Mouse (Mus musculus) kidney, postnatal 0 days (tissue): Measurements from ENCODE around the gene Rmnd5a. TPM values are rescaled to one million over a fixed set of nuclear protein-coding genes. Genes with fewer than 3 reads are reported as not detected.

Experiments used
- ATAC-seq: fragments of 200-750 bp; cut with Nextera tagmentation; replicated peaks from 2 replicates; pipeline ENCODE4 v1.8.0; 2017; ENCODE audit warnings: low read depth, moderate number of reproducible peaks, moderate TSS enrichment, moderate library complexity; ENCODE audit not compliant: low FRiP score
- DNase-seq: peaks from one replicate; pipeline ENCODE4 v3.0.0-alpha.2; 2016; ENCODE audit warnings: low spot score
- H3K27ac ChIP-seq: fragments of 300-500 bp; sonication (generic); 2 replicates; pipeline ENCODE4 v1.5.1; 2014; ENCODE audit warnings: mild to moderate bottlenecking
- H3K27me3 ChIP-seq: fragments of 300-500 bp; sonication (generic); 2 replicates; pipeline ENCODE4 v1.6.1; 2014; ENCODE audit warnings: low read length, mixed read lengths; ENCODE audit not compliant: insufficient read depth
- H3K36me3 ChIP-seq: fragments of 300-500 bp; sonication (generic); 2 replicates; pipeline ENCODE4 v1.6.1; 2014; ENCODE audit warnings: low read length, mixed read lengths; ENCODE audit not compliant: insufficient read depth
- H3K4me1 ChIP-seq: fragments of 300-500 bp; sonication (generic); replicated peaks from 2 replicates; pipeline ENCODE4 v1.6.1; 2014; ENCODE audit warnings: antibody characterized with exemption, low read length, mixed read lengths; ENCODE audit not compliant: insufficient read depth
- H3K4me2 ChIP-seq: fragments of 300-500 bp; sonication (generic); 2 replicates; pipeline ENCODE4 v1.6.1; 2014; ENCODE audit warnings: mild to moderate bottlenecking, low read length, moderate library complexity, mixed read lengths
- H3K4me3 ChIP-seq: fragments of 300-500 bp; sonication (generic); replicated peaks from 2 replicates; pipeline ENCODE4 v1.5.1; 2014; ENCODE audit warnings: low read depth, low read length
- H3K9ac ChIP-seq: fragments of 300-500 bp; sonication (generic); 2 replicates; pipeline ENCODE4 v1.6.1; 2014; ENCODE audit warnings: low read depth, low read length
- H3K9me3 ChIP-seq: fragments of 300-500 bp; sonication (generic); replicated peaks from 2 replicates; pipeline ENCODE4 v1.6.1; 2016; ENCODE audit warnings: low read length, inconsistent platforms, mixed read lengths
- CTCF ChIP-seq: IDR thresholded peaks from 2 replicates; pipeline ENCODE4 v1.5.1; 2016; ENCODE audit warnings: antibody characterized with exemption, low read depth, mild to moderate bottlenecking, moderate library complexity
- WGBS: fragments of 180-500 bp; shearing (Covaris S2); extraction: QIAGEN DNeasy Blood & Tissue Kit; methylation state at CpG from one replicate; pipeline ENCODE4 v1.1.7; 2014; 5-methylcytosine and 5-hydroxymethylcytosine counted together
- polyA plus RNA-seq: library from polyadenylated mRNA; unstranded; fragments of >200 nt; fragmentation: Nextera tagmentation; extraction: Ambion mirVana; gene quantifications from 2 replicates; pipeline ENCODE4 v1.2.1, GENCODE M21; 2015

The Rmnd5a gene
- polyA plus RNA-seq, 1 experiment from 2014 or later, result 15.4 TPM

DNA sequence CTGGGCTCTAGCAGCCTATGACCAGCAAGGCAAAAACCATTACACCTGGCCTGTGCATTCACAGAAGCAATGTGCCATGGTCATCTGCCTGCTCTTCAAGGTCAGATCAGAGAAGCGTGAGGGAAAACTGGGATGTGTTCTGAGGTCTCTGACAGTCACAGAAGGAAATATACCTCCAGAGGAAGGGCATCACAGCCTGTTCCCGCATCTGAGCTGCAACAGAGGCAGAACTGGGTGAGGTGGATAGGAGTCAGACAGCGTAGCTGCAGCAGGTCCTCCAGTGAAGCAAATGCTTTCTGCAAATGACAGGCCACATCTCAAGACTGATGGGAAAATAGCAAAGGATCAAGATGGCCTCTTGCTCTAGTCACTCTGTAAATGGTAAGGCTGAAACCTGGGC lies 101.5 kb downstream of the Rmnd5a start:
- no peaks in the 10 kb centered on the region for H3K9me3 ChIP-seq
- no peaks in the 10 kb centered on the region for H3K36me3 ChIP-seq
- 85% methylated on average over 3 of the region's 3 CpGs for whole genome bisulfite sequencing
- H3K27ac ChIP-seq, result no peak overlapping the region
- ATAC-seq (no peak), DNase-seq (no peak)
- no peak for TF ChIP-seq CTCF
- H3K4me1 ChIP-seq, result no peaks in the 10 kb centered on the region
- H3K4me3 ChIP-seq, result no peak overlapping the region
- H3K9ac ChIP-seq, result no peak overlapping the region
- no peak overlapping the region for H3K4me2 ChIP-seq
- H3K27me3 ChIP-seq, result no peaks in the 10 kb centered on the region

Other genes with a start within 250 kb of the Rmnd5a start
- gene Fabp1, start 240.8 kb downstream of the Rmnd5a start, polyA plus RNA-seq, result 2.4 and 2.9 TPM in 2 replicates
- gene Krcc1, start 169.0 kb downstream of the Rmnd5a start, polyA plus RNA-seq, result 90.7 and 93.1 TPM in 2 replicates
- 0.12 and 0.36 TPM in 2 replicates for gene Smyd1, start 118.4 kb downstream of the Rmnd5a start, polyA plus RNA-seq
- 0.12 TPM in 1 of 2 replicates, not detected in the other for gene Cd8b1, start 117.8 kb downstream of the Rmnd5a start, polyA plus RNA-seq
- gene Cd8a, start 67.2 kb downstream of the Rmnd5a start, polyA plus RNA-seq, result 1.4 and 1.6 TPM in 2 replicates
- gene Rnf103, start 53.3 kb upstream of the Rmnd5a start, polyA plus RNA-seq, result 19.9 and 22.2 TPM in 2 replicates
- gene Chmp3, start 103.2 kb upstream of the Rmnd5a start, polyA plus RNA-seq, result 81.4 and 83.1 TPM in 2 replicates
- gene Kdm3a, start 192.4 kb upstream of the Rmnd5a start, polyA plus RNA-seq, result 25.6 and 26.4 TPM in 2 replicates